Mouse (Mus musculus): ENCODE data around the gene Gm20388.

GRCm38 (mm10) chr8:121943716-121944115, 2033.1 kb downstream of the Gm20388 start:
- TF ChIP-seq HCFC1 (IDR thresholded peaks at IDR 0.05; ENCODE audit: borderline replicate concordance, insufficient read depth, low read length) = no peak
- no peak for TF ChIP-seq ZNF384 (IDR thresholded peaks at IDR 0.05; ENCODE audit: low read depth, low read length)
- no peak for TF ChIP-seq MAFK (IDR thresholded peaks at IDR 0.05; ENCODE audit: insufficient read depth, low read depth, low read length)
